Mouse (Mus musculus) CH12.LX (cell line): ENCODE measurements around the gene Pds5a. TPM values are rescaled to one million over a fixed set of nuclear protein-coding genes. Genes with fewer than 3 reads are reported as not detected.

Experiments used
- DNase-seq: peaks from one replicate; pipeline ENCODE4 v3.0.0-alpha.2; 2013; ENCODE audit errors: extremely low read depth
- H3K27ac ChIP-seq: 2 replicates; pipeline ENCODE4 v1.5.1; 2012; ENCODE audit warnings: low read depth, mild to moderate bottlenecking, control low read depth, moderate library complexity; ENCODE audit not compliant: insufficient read depth
- H3K27me3 ChIP-seq: replicated peaks from 2 replicates; pipeline ENCODE3; 2012; ENCODE audit warnings: inconsistent platforms
- H3K36me3 ChIP-seq, 2 experiments: replicated peaks in 1 of 2; 2 replicates each; pipeline versions ENCODE3 to v1.6.1; 2012; ENCODE audit warnings: inconsistent platforms in 1 of 2, low read length in 1 of 2, mild to moderate bottlenecking in 1 of 2, mixed read lengths in 1 of 2, moderate library complexity in 1 of 2; ENCODE audit not compliant: control insufficient read depth in 1 of 2, insufficient read depth in 1 of 2
- H3K4me1 ChIP-seq, 2 experiments: 2 replicates each; pipeline ENCODE4 v1.6.1; 2012; ENCODE audit warnings: inconsistent platforms in 1 of 2, moderate library complexity in 1 of 2; ENCODE audit not compliant: insufficient read depth in 2 of 2, control insufficient read depth in 1 of 2
- H3K4me2 ChIP-seq: 2 replicates; pipeline ENCODE4 v1.6.1; 2012; ENCODE audit warnings: low read depth, mild to moderate bottlenecking, control low read depth; ENCODE audit not compliant: poor library complexity, insufficient read depth, severe bottlenecking
- H3K4me3 ChIP-seq, 3 experiments: fragments of 150-350 bp in 1 of 3; sonication (generic) in 1 of 3; replicated peaks in 1 of 3; 2 replicates each; pipeline versions ENCODE3 to v1.5.1; 2011 to 2012; ENCODE audit warnings: low read depth in 2 of 3, low read length in 2 of 3, mild to moderate bottlenecking in 2 of 3, moderate library complexity in 2 of 3, control low read depth in 1 of 3, improper control_type of control experiment in 1 of 3, inconsistent platforms in 1 of 3, mixed read lengths in 1 of 3; ENCODE audit not compliant: poor library complexity in 1 of 3
- H3K79me2 ChIP-seq: replicated peaks from 2 replicates; pipeline ENCODE4 v1.6.1; 2012; ENCODE audit warnings: mild to moderate bottlenecking, moderate library complexity; ENCODE audit not compliant: control insufficient read depth, poor library complexity, insufficient read depth, severe bottlenecking; ENCODE audit errors: extremely low read depth
- H3K9ac ChIP-seq: 2 replicates; pipeline ENCODE4 v1.6.1; 2012; ENCODE audit warnings: low read depth, mild to moderate bottlenecking, control low read depth, moderate library complexity; ENCODE audit not compliant: insufficient read depth
- H3K9me3 ChIP-seq: replicated peaks from 2 replicates; pipeline ENCODE3; 2012; ENCODE audit warnings: low read length, inconsistent platforms, mixed read lengths
- BHLHE40 ChIP-seq: IDR thresholded peaks from 2 replicates; pipeline ENCODE4 v1.6.1; 2011; ENCODE audit warnings: mild to moderate bottlenecking, low read depth, low read length, improper control_type of control experiment
- CTCF ChIP-seq, 2 experiments: IDR thresholded peaks in 1 of 2; conservative IDR thresholded peaks in 1 of 2; 2 replicates each; pipeline ENCODE4 v1.5.1; 2011 to 2012; ENCODE audit warnings: low read depth in 2 of 2, low read length in 2 of 2, improper control_type of control experiment in 1 of 2, inconsistent platforms in 1 of 2, mild to moderate bottlenecking in 1 of 2, moderate library complexity in 1 of 2
- E2F4 ChIP-seq: IDR thresholded peaks from 2 replicates; pipeline ENCODE4 v1.6.1; 2011; ENCODE audit warnings: low read depth, low read length, improper control_type of control experiment; ENCODE audit not compliant: insufficient replicate concordance
- ELF1 ChIP-seq: IDR thresholded peaks from 2 replicates; pipeline ENCODE4 v1.6.1; 2014; ENCODE audit warnings: low read depth, mild to moderate bottlenecking, inconsistent platforms, low read length, improper control_type of control experiment
- EP300 ChIP-seq: IDR thresholded peaks from 2 replicates; pipeline ENCODE4 v1.6.1; 2011; ENCODE audit warnings: low read length, improper control_type of control experiment
- JUN ChIP-seq: IDR thresholded peaks from 2 replicates; pipeline ENCODE4 v1.6.1; 2011; ENCODE audit warnings: low read depth, mild to moderate bottlenecking, low read length, improper control_type of control experiment, moderate library complexity; ENCODE audit not compliant: insufficient read depth
- JUND ChIP-seq: conservative IDR thresholded peaks from 2 replicates; pipeline ENCODE4 v1.6.1; 2011; ENCODE audit warnings: low read depth, low read length, improper control_type of control experiment
- MAFK ChIP-seq: IDR thresholded peaks from 2 replicates; pipeline ENCODE4 v1.6.1; 2011; ENCODE audit warnings: low read length, improper control_type of control experiment; ENCODE audit not compliant: insufficient replicate concordance
- MAX ChIP-seq: IDR thresholded peaks from 2 replicates; pipeline ENCODE4 v1.6.1; 2011; ENCODE audit warnings: low read length, improper control_type of control experiment
- MXI1 ChIP-seq: IDR thresholded peaks from 2 replicates; pipeline ENCODE4 v1.6.1; 2011; ENCODE audit warnings: mild to moderate bottlenecking, low read depth, low read length, improper control_type of control experiment
- MYC ChIP-seq: IDR thresholded peaks from 2 replicates; pipeline ENCODE4 v1.6.1; 2011; ENCODE audit warnings: low read depth, mild to moderate bottlenecking, improper control_type of control experiment, low read length
- NELFE ChIP-seq: IDR thresholded peaks from 2 replicates; pipeline ENCODE4 v1.6.1; 2011; ENCODE audit warnings: low read depth, low read length, improper control_type of control experiment
- POLR2A ChIP-seq: IDR thresholded peaks from 2 replicates; pipeline ENCODE4 v1.6.1; 2011; ENCODE audit warnings: low read depth, mild to moderate bottlenecking, improper control_type of control experiment, low read length
- SMC3 ChIP-seq: IDR thresholded peaks from 2 replicates; pipeline ENCODE4 v1.6.1; 2011; ENCODE audit warnings: low read depth, low read length, improper control_type of control experiment
- TBP ChIP-seq: conservative IDR thresholded peaks from 2 replicates; pipeline ENCODE4 v1.6.1; 2011; ENCODE audit warnings: low read depth, low read length, improper control_type of control experiment
- TCF12 ChIP-seq: IDR thresholded peaks from 2 replicates; pipeline ENCODE4 v1.6.1; 2014; ENCODE audit warnings: low read depth, mild to moderate bottlenecking, inconsistent platforms, low read length, improper control_type of control experiment
- UBTF ChIP-seq: IDR thresholded peaks from 2 replicates; pipeline ENCODE4 v1.6.1; 2012; ENCODE audit warnings: low read depth, mild to moderate bottlenecking, inconsistent platforms, low read length, improper control_type of control experiment, moderate library complexity
- USF2 ChIP-seq: conservative IDR thresholded peaks from 2 replicates; pipeline ENCODE4 v1.6.1; 2011; ENCODE audit warnings: low read depth, low read length, improper control_type of control experiment
- ZC3H11A ChIP-seq: IDR thresholded peaks from 2 replicates; pipeline ENCODE4 v1.6.1; 2012; ENCODE audit warnings: low read depth, mild to moderate bottlenecking, inconsistent platforms, low read length, improper control_type of control experiment
- ZKSCAN1 ChIP-seq: IDR thresholded peaks from 2 replicates; pipeline ENCODE4 v1.6.1; 2012; ENCODE audit warnings: low read depth, inconsistent platforms, low read length, improper control_type of control experiment, borderline replicate concordance
- ZMIZ1 ChIP-seq: IDR thresholded peaks from 2 replicates; pipeline ENCODE4 v1.6.1; 2012; ENCODE audit warnings: low read depth, mild to moderate bottlenecking, inconsistent platforms, low read length, improper control_type of control experiment
- ZNF384 ChIP-seq: IDR thresholded peaks from 2 replicates; pipeline ENCODE4 v1.6.1; 2012; ENCODE audit warnings: low read depth, low read length, improper control_type of control experiment, inconsistent platforms
- dilution Hi-C: fragments of 300-500 bp; cut with MboI; formaldehyde crosslinking; loops from 2 replicates; pipeline ENCODE4 v1.14.3; 2020; ENCODE audit warnings: low sequenced_read_pairs; ENCODE audit not compliant: extremely low pct_unique_long_range_greater_than_20kb, extremely low pct_ligation_motif_present
- in situ Hi-C: fragments of 300-500 bp; cut with MboI; formaldehyde crosslinking; loops from 3 replicates; pipeline ENCODE4 v1.14.3; 2019; ENCODE audit warnings: low sequenced_read_pairs, low pct_ligation_motif_present, low pct_unique_long_range_greater_than_20kb, mixed read lengths
- polyA plus RNA-seq: library from polyadenylated mRNA; unstranded; fragments of >175 nt; gene quantifications from 2 replicates; pipeline ENCODE4 v1.2.1, GENCODE M21; 2012; ENCODE audit warnings: low read depth; ENCODE audit not compliant: insufficient read length
- total RNA-seq, 2 experiments: library from RNA; depleted of rRNA; stranded (reverse); fragments of 300-350 nt in 1 of 2; fragments of >200 nt in 1 of 2; gene quantifications; 2 replicates each; pipeline ENCODE4 v1.2.3; 2012 to 2014

Pds5a gene
- total and polyA plus RNA-seq, 3 experiments: 126 to 178 (median 140) TPM

DNA sequence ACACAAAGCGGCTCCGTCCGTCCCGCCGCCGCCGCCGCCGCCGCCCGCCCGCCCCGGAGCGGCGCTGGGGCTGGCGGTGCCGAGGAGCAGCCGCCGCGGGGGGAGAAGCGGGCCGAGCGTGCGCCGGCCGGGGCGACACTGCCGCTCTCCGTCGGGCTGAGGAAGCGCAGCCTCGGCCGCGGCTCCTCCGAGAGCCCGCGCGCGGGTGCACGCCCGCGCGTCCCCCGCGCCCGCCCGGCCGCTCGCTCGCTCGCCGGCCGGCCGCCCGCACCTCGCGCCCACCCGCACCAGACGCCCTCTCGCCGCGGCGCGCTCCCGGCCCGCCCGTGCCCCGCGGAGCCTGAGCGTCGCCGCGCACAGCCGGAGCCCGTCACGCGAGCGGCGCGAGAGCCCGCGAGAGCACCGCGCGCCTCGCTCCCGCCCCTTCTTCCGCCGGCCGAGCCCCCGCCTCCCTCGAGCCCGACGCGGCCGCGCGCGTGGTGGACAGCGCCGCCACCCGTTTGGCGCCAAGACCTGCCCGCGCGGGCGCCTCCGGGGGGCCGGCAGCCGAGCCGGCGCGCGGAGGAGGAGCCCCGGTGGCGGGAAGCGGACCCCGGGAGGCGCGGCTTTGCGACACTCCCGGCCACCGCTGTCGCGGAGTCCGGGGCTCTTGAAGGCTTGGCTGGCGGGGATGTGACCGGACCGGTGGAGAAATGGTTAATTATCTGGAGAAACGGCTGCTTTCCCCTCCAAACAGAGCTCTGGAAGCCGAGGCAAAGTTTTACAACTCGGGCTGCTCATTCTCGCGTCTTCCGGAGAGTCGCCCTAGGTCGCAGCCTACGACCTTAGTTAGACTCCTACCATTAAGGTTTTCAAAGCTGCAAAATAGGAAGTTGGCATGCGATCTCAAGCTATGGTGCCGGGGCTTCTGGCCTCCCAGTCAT lies at the start of gene Pds5a (continued):
- TF ChIP-seq TCF12: peak; percentile 63; the same call in 1 of the 2 replicates

DNA sequence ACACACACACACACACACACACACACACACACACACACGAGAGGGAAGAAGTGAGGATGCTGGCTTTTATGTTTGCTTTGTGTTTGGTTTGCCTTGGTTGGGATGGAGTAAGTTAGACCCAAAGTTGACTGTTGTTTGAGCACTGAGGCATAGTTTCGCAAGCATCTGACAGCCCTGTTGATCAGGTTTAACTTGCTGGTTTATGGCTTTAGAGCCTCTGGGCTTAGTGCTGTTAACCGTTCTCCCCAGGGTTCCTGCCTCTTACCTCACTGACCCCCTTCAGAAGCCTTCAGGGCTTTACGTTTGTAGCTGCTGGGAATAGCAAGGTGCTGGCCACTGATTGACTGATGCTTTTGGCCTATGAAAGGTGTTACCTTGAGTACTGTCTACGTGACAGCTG lies 48.8 kb upstream of the Pds5a start:
- dilution Hi-C loops (no loop called here), in situ Hi-C loops (no loop called here)
- H3K9ac ChIP-seq: no peak overlapping the region
- H3K27ac ChIP-seq: no peak overlapping the region
- no peak overlapping the region for H3K4me2 ChIP-seq
- no peaks in the 10 kb centered on the region for H3K79me2 ChIP-seq
- no peaks in the 10 kb centered on the region for H3K36me3 ChIP-seq
- no peak overlapping the region for H3K4me3 ChIP-seq
- no peaks in the 10 kb centered on the region for H3K27me3 ChIP-seq
- H3K4me1 ChIP-seq: peaks cover 2 to 10% of the 10 kb centered on the region in 2 experiments; a peak in 2 of 4 replicates
- no peak for DNase-seq
- H3K9me3 ChIP-seq: no peaks in the 10 kb centered on the region
- TF ChIP-seq MAFK (no peak), ZNF384 (no peak), ZMIZ1 (no peak), TBP (no peak), UBTF (no peak), SMC3 (no peak), CTCF (conservative IDR thresholded peaks at IDR 0.05 in 1 of 2, IDR thresholded peaks at IDR 0.05 in 1 of 2; ENCODE audit: low read depth in 2 of 2, low read length in 2 of 2) (no peak), ELF1 (no peak), E2F4 (no peak), ZC3H11A (no peak), TCF12 (no peak), MYC (no peak), JUN (no peak), MAX (no peak), NELFE (no peak), BHLHE40 (no peak), ZKSCAN1 (no peak)

- H3K36me3 ChIP-seq: no peaks in the 10 kb centered on the region
- H3K4me1 ChIP-seq: no peaks in the 10 kb centered on the region
- DNase-seq: no peak
- no peak overlapping the region for H3K9ac ChIP-seq
- H3K79me2 ChIP-seq: no peaks in the 10 kb centered on the region
- H3K4me2 ChIP-seq: no peak overlapping the region
- in situ Hi-C loops (no loop called here), dilution Hi-C loops (no loop called here)
- H3K27me3 ChIP-seq: no peaks in the 10 kb centered on the region
- TF ChIP-seq USF2: no peak
- TF ChIP-seq UBTF: no peak
- TF ChIP-seq ZKSCAN1: no peak
- no peak for TF ChIP-seq POLR2A
- TF ChIP-seq SMC3: no peak
- no peak for TF ChIP-seq JUND
- no peak for TF ChIP-seq EP300
- TF ChIP-seq MYC: no peak
- no peak for TF ChIP-seq MXI1
- TF ChIP-seq ZC3H11A: no peak
- H3K9me3 ChIP-seq: no peaks in the 10 kb centered on the region
- no peak overlapping the region for H3K27ac ChIP-seq
- no peak overlapping the region for H3K4me3 ChIP-seq
Measured at GRCm38 (mm10) chr5:65739366-65739765, 41.3 kb upstream of the Pds5a start.
